Mouse (Mus musculus) CH12.LX (cell line): ENCODE data around the gene Hnrnpa2b1.

ENCODE experiments used
- ELF1 ChIP-seq: IDR thresholded peaks from 2 replicates; pipeline ENCODE4 v1.6.1; 2014; ENCODE audit warnings: low read depth, mild to moderate bottlenecking, inconsistent platforms, low read length, improper control_type of control experiment
- EP300 ChIP-seq: IDR thresholded peaks from 2 replicates; pipeline ENCODE4 v1.6.1; 2011; ENCODE audit warnings: low read length, improper control_type of control experiment
- RAD21 ChIP-seq: IDR thresholded peaks from 2 replicates; pipeline ENCODE4 v1.6.1; 2011; ENCODE audit warnings: low read depth, mild to moderate bottlenecking, low read length, improper control_type of control experiment, moderate library complexity

GRCm38 (mm10) chr6:51510094-51510493, 40.4 kb upstream of the Hnrnpa2b1 start:
- TF ChIP-seq ELF1 (no peak), EP300 (no peak), RAD21 (peak; percentile 76)
